Mouse (Mus musculus) kidney, embryonic 14.5 days (tissue): ENCODE measurements at regions not wholly inside any gene's neighbourhood (a gene's known extent, or its start where the extent isn't known, plus 50 kb on each side); places are given as distances from the start of the nearest gene placed in this dataset.

Experiments
- ATAC-seq: fragments of 200-750 bp; cut with Nextera tagmentation; 2 replicates; pipeline ENCODE4 v1.8.0; 2017; ENCODE audit warnings: moderate number of reproducible peaks, mild to moderate bottlenecking, moderate TSS enrichment, moderate library complexity; ENCODE audit not compliant: low FRiP score, low TSS enrichment
- H3K27ac ChIP-seq: fragments of 300-500 bp; sonication (generic); 2 replicates; pipeline ENCODE4 v1.5.1; 2014; ENCODE audit warnings: low read depth, mild to moderate bottlenecking, low read length, moderate library complexity, mixed read lengths
- H3K27me3 ChIP-seq: fragments of 300-500 bp; sonication (generic); 2 replicates; pipeline ENCODE4 v1.6.1; 2014; ENCODE audit warnings: mild to moderate bottlenecking, low read length; ENCODE audit not compliant: control insufficient read depth, insufficient read depth
- H3K36me3 ChIP-seq: fragments of 300-500 bp; sonication (generic); 2 replicates; pipeline ENCODE4 v1.6.1; 2014; ENCODE audit warnings: low read length, mixed read lengths; ENCODE audit not compliant: control insufficient read depth, insufficient read depth
- H3K4me1 ChIP-seq: fragments of 300-500 bp; sonication (generic); 2 replicates; pipeline ENCODE4 v1.6.1; 2014; ENCODE audit warnings: low read length, mixed read lengths; ENCODE audit not compliant: control insufficient read depth, insufficient read depth
- H3K4me2 ChIP-seq: fragments of 300-500 bp; sonication (generic); replicated peaks from 2 replicates; pipeline ENCODE4 v1.6.1; 2014; ENCODE audit warnings: low read depth, mild to moderate bottlenecking, low read length
- H3K4me3 ChIP-seq: fragments of 300-500 bp; sonication (generic); 2 replicates; pipeline ENCODE4 v1.5.1; 2014; ENCODE audit warnings: mild to moderate bottlenecking, low read length
- H3K9ac ChIP-seq: fragments of 300-500 bp; sonication (generic); 2 replicates; pipeline ENCODE4 v1.6.1; 2014; ENCODE audit warnings: low read depth, mild to moderate bottlenecking, low read length, moderate library complexity
- H3K9me3 ChIP-seq: fragments of 300-500 bp; sonication (generic); 2 replicates; pipeline ENCODE4 v1.6.1; 2016; ENCODE audit warnings: low read length; ENCODE audit not compliant: control insufficient read depth
- WGBS: fragments of 180-500 bp; shearing (Covaris S2); extraction: QIAGEN DNeasy Blood & Tissue Kit; methylation state at CpG from one replicate; pipeline ENCODE4 v1.1.7; 2014; 5-methylcytosine and 5-hydroxymethylcytosine counted together

DNA sequence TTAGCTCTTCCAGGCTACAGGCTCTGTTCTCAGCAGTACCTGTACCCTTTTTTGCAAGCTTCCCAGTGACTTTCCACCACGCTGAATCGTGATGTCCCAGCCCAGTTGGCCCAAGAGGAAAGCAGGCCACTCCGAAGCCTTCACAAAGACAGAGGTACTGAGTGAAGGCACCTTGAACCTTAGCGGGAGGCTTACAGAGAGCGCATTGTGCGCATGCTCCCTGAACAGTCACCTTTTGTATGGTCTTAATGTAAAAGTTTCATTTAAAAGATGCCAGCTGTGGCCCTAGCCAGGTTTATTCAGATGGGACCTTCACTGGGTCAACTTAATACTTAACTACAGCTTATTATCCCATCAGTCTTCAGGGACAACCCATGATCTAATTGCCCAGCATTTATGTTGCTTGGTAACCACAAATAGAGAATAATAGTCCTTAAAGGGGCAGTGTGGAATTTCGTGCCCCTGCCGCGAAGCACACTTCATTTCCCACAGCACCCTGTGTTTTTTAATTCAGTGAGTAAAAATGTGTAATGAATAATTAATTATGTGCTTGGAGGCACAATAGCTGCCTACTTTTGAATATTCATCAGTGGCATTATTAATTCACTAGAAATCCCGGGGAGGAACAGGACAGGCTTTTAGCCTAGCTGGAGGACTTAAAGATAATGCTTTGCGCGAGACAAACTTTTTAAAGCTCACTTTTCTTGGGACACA is 111.3 kb upstream of the Vrk1 start:
- no peak overlapping the region for H3K4me3 ChIP-seq
- H3K9ac ChIP-seq: no peak overlapping the region
- no peaks in the 10 kb centered on the region for H3K4me1 ChIP-seq
- H3K36me3 ChIP-seq: no peaks in the 10 kb centered on the region
- no peak for ATAC-seq
- no peak overlapping the region for H3K27ac ChIP-seq
- peaks cover 26% of the 10 kb centered on the region for H3K9me3 ChIP-seq
- H3K4me2 ChIP-seq: no peak overlapping the region
- H3K27me3 ChIP-seq: no peaks in the 10 kb centered on the region
- WGBS: 89% methylated on average over 12 of the region's 12 CpGs

DNA sequence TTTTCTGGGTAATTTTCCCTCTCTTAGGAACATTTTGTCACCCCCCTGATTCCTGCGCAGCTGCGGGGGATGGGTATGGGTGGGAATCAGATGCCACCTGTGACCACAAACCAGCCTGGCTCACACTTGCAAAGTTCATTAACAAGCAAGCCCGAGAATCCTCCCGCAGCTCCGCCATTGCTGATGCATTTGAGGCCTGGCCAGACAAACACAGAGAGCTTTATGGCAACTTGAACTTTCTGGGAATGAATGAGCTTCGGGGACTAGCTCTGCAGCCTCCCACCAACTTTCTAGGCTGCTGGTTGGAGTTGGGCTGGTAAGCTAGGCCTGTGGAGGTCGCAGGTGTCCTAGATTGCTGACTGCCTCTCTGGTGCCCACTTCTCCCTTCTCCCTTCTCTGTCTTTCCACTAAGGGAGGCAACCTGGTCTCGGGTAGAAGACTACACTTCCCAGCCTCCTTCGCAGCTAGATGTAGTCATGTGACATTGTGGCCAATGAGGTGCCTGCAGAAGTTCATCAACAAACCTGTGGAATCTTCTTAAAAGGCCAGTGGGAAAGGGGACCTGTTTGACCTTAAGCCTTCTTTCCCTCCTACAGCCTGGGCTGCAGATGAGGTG is 110.6 kb upstream of the Vrk1 start:
- Histone ChIP-seq H3K9me3 (peaks cover 26% of the 10 kb centered on the region), H3K4me2 (no peak overlapping the region), H3K9ac (no peak overlapping the region), H3K27me3 (no peaks in the 10 kb centered on the region), H3K4me1 (no peaks in the 10 kb centered on the region), H3K27ac (no peak overlapping the region), H3K36me3 (no peaks in the 10 kb centered on the region), H3K4me3 (no peak overlapping the region)
- ATAC-seq: no peak
- WGBS: 81% methylated on average over 9 of the region's 9 CpGs

DNA sequence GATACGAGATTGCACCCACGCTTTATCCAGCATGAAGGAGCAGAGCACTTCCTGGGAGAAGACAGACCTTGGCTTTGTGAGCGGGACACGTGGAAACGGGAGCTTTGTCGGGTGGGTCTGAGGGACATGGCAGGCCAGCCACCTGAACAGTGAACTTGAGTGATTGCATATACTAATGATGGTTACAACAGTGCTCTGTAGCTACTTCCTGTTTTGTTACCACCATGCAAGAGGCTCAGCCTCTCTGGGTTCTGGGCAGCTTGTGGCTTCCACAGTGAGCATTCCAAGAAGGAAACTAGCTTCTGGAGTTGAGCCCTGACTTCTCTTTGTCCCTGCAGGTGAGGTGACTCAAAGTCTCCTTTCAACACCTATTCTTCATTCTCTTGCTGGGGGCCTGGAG is 109.5 kb upstream of the Vrk1 start:
- ATAC-seq: no peak
- Histone ChIP-seq H3K9ac (no peak overlapping the region), H3K4me2 (no peak overlapping the region), H3K27me3 (no peaks in the 10 kb centered on the region), H3K4me3 (no peak overlapping the region), H3K36me3 (no peaks in the 10 kb centered on the region), H3K4me1 (no peaks in the 10 kb centered on the region), H3K27ac (no peak overlapping the region), H3K9me3 (peaks cover 18% of the 10 kb centered on the region)
- WGBS: 93% methylated on average over 6 of the region's 6 CpGs

DNA sequence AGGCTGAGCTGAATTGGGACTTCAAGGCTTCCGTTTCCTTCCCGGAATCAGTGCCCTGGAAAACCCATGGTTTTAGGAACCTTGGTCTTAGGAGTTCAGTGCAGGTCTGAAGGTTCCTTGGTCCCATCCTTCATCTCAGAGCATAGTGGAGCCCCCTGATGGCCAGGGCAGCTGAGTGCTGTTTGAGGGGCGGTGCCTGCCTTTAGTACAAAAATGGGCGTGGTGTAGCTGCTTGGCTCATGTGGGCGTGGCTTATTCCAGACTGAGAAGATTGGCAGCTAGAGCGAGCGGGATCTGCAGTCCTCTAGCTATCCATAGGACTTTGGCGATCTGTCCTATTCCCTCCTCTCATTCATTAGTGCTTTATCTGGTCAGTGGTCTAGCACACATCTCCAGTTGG is 107.0 kb upstream of the Vrk1 start:
- H3K4me3 ChIP-seq: no peak overlapping the region
- no peaks in the 10 kb centered on the region; the same call in 1 of the 2 replicates for H3K9me3 ChIP-seq
- no peaks in the 10 kb centered on the region for H3K36me3 ChIP-seq
- no peak overlapping the region for H3K4me2 ChIP-seq
- H3K4me1 ChIP-seq: no peaks in the 10 kb centered on the region
- 51% methylated on average over 8 of the region's 8 CpGs for WGBS
- no peak overlapping the region for H3K9ac ChIP-seq
- no peak overlapping the region for H3K27ac ChIP-seq
- ATAC-seq: no peak
- H3K27me3 ChIP-seq: no peaks in the 10 kb centered on the region

DNA sequence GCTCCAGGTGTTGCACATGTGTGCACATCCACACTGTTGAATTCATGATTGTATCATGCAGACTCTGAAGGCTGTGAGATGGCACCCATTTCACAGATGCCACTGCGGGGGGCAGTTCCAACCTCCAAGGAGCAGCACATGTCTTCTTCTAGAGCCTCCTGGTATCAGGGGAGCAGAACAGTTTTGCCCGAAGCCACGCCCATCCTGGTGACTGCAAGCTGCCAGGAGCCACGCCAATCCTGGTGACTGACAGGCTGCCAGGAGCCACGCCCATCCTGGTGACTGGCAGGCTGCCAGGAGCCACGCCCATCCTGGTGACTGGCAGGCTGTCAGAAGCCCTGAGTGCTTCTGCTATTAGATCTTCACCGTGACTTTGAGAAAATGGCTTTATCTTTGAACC is 103.4 kb upstream of the Vrk1 start:
- no peak for ATAC-seq
- WGBS: 27% methylated on average over 7 of the region's 7 CpGs

DNA sequence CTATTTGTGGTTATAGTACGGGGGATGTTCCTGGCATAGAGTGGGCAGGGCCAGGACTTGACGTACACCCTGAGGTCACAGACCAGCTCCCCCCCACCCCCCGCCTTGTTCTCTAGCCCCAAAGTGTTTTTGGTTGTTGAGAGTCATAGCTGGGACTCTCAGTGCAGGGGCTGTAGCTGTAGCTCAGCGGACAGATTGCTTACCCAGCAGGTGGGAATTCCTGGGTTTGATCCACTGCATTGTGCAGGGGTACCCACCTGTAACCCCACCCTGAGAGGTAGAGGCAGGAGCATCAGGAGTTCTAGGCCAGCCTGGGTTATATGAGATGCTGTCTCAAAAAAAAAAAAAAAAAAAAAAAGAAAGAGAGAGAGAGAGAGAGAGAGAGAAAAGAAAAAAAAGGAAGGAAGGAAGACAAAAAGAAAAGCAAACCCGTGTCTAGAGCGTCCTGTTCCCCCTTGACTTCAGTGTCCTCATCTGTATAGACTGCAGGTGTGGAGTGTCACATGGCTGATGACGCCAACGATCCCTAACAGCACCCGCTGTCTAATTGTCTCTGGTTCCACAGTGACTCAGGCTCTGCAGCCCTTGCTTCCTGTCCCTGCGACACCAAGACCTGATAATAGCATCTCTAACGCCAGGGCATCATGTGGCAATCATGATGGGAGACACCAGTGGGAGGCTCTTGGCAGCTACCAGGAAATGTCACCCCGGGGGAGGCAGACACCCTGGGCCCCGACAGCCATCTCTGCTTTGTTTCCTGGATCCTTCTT is 102.0 kb upstream of the Vrk1 start:
- Histone ChIP-seq H3K36me3 (no peaks in the 10 kb centered on the region), H3K9me3 (no peaks in the 10 kb centered on the region), H3K27ac (no peak overlapping the region), H3K4me1 (no peaks in the 10 kb centered on the region), H3K4me2 (no peak overlapping the region), H3K9ac (no peak overlapping the region), H3K27me3 (no peaks in the 10 kb centered on the region), H3K4me3 (no peak overlapping the region)
- 37% methylated on average over 13 of the region's 13 CpGs for WGBS
- ATAC-seq: no peak

More for the DNA sequence above, 103.4 kb upstream of the Vrk1 start:
- Histone ChIP-seq H3K36me3 (no peaks in the 10 kb centered on the region), H3K4me1 (no peaks in the 10 kb centered on the region), H3K4me3 (no peak overlapping the region), H3K9me3 (no peaks in the 10 kb centered on the region), H3K27me3 (no peaks in the 10 kb centered on the region), H3K9ac (no peak overlapping the region), H3K4me2 (no peak overlapping the region), H3K27ac (no peak overlapping the region)

DNA sequence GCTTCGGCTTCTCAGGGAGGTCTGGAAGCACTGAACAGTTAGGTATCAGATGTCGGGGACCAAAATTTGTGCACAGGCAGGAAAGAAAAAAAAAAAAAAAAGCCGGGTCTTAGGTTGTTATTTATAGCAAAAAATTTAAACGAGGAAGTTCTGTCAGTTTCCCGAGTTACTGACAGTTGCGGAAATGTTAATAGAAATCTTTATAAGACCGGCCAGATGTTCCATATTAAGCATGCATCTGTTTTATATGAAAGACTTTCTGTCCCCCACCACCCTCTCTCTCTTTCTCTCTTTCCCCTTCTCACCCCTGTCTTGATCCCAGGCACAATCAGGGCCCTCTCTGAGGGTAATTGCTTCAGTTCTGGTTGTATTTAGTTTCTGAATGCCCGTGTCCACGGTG is 98.5 kb upstream of the Vrk1 start:
- H3K9ac ChIP-seq: no peak overlapping the region
- H3K27me3 ChIP-seq: no peaks in the 10 kb centered on the region
- 72% methylated on average over 9 of the region's 9 CpGs for WGBS
- H3K4me3 ChIP-seq: no peak overlapping the region
- no peak overlapping the region for H3K4me2 ChIP-seq
- H3K9me3 ChIP-seq: no peaks in the 10 kb centered on the region
- no peak for ATAC-seq
- no peaks in the 10 kb centered on the region for H3K4me1 ChIP-seq
- H3K27ac ChIP-seq: no peak overlapping the region
- no peaks in the 10 kb centered on the region for H3K36me3 ChIP-seq

DNA sequence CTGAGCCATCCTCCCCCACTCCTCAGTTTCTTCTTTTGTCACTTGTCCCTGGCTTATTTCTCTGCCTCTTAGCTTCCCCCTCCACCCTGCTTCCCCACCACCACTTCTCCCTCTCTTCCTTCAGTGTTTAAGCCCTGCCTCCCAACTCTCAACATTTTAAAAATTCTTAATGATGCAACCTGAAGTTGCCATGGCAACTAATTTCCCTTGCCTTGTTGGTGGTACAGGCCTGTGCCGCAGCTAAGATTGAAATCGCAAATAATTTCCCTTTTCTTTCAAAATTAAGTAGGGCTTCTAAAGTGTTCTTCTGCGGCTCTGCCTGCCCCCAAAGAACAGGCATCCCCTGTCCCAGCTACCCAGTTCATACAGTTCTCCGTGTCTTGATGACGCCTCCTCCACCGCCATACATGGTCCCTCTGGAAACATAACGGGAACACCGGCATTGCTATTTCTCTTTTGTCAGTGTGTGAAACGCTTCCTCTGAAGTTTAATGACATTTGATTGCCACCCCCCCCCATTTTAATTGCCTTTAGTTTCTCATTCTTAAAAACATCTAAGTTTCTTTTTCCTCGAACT is 92.6 kb upstream of the Vrk1 start:
- no peaks in the 10 kb centered on the region for H3K4me1 ChIP-seq
- 80% methylated on average over 10 of the region's 10 CpGs for WGBS
- H3K9me3 ChIP-seq: peaks cover under 1% of the 10 kb centered on the region; the same call in 1 of the 2 replicates
- H3K9ac ChIP-seq: no peak overlapping the region
- H3K4me3 ChIP-seq: no peak overlapping the region
- H3K36me3 ChIP-seq: no peaks in the 10 kb centered on the region
- H3K27ac ChIP-seq: no peak overlapping the region
- no peak overlapping the region for H3K4me2 ChIP-seq
- H3K27me3 ChIP-seq: no peaks in the 10 kb centered on the region
- no peak for ATAC-seq

DNA sequence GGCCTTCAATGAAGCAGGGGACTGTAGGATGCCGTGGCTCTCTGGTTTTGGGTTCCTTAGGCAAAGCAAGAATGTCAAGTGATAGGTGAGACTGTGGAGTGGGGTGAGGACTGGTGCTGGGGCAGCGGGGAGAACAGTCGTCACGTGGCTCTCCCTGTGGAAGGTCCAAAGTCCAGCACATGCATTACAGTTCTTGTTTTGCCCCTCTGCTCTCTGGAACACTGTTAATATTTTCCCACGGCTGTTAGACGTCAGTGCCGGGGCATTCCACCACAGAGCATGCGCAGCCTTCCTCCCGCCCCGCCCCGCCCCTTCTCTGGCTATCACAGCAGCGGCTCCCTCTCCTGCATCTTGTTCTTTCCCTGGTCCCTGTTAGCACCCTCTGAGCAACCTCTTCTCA is 91.3 kb upstream of the Vrk1 start:
- H3K9me3 ChIP-seq: peaks cover 3% of the 10 kb centered on the region; the same call in 1 of the 2 replicates
- no peaks in the 10 kb centered on the region for H3K4me1 ChIP-seq
- H3K4me2 ChIP-seq: no peak overlapping the region
- no peak overlapping the region for H3K4me3 ChIP-seq
- no peaks in the 10 kb centered on the region for H3K27me3 ChIP-seq
- no peaks in the 10 kb centered on the region for H3K36me3 ChIP-seq
- H3K9ac ChIP-seq: no peak overlapping the region
- no peak overlapping the region for H3K27ac ChIP-seq
- ATAC-seq: no peak
- WGBS: 76% methylated on average over 12 of the region's 12 CpGs
